Mouse (Mus musculus) left cerebral cortex, adult 8-10 months (tissue): ENCODE measurements around the gene Sema4d. TPM values are rescaled to one million over a fixed set of nuclear protein-coding genes. Genes with fewer than 3 reads are reported as not detected.
"Not testable (repeated sequence)": the region's sequence is repeated elsewhere in the genome, so short reads cannot be mapped to it uniquely, and the experiment has no call there.

Source experiments
- DNase-seq, 2 experiments: peaks; one replicate each; pipeline ENCODE4 v3.0.0; 2022; ENCODE audit warnings: low spot score in 2 of 2
- total RNA-seq, 4 experiments: library from RNA; stranded (reverse); gene quantifications; 2 replicates each; pipeline ENCODE4 v1.2.4; 2022

Gene Sema4d
- total RNA-seq, 4 experiments from 2014 or later, result 71.1 to 80.0 (median 75.5) TPM

GRCm38 (mm10) chr13:51685290-51685966, 108.1 kb downstream of the Sema4d start:
- no peak for DNase-seq

- DNase-seq, result no peak
Measured at GRCm38 (mm10) chr13:51681634-51682033, 111.9 kb downstream of the Sema4d start.

- DNase-seq, result no peak
Measured at GRCm38 (mm10) chr13:51681076-51681475, 112.5 kb downstream of the Sema4d start.

- DNase-seq, result no peak
Measured at GRCm38 (mm10) chr13:51679332-51679731, 114.2 kb downstream of the Sema4d start.

GRCm38 (mm10) chr13:51678687-51679086, 114.9 kb downstream of the Sema4d start:
- DNase-seq, result no peak

- no peak for DNase-seq
Measured at GRCm38 (mm10) chr13:51677630-51678185, 115.8 kb downstream of the Sema4d start.

GRCm38 (mm10) chr13:51677041-51677440, 116.5 kb downstream of the Sema4d start:
- DNase-seq, result no peak

GRCm38 (mm10) chr13:51676641-51677040, 116.9 kb downstream of the Sema4d start:
- no peak for DNase-seq

- not testable (repeated sequence) for DNase-seq
Measured at GRCm38 (mm10) chr13:51668195-51668594, 125.4 kb downstream of the Sema4d start.

- DNase-seq, result no peak
Measured at GRCm38 (mm10) chr13:51663561-51663960, 130.0 kb downstream of the Sema4d start.

- no peak for DNase-seq
Measured at GRCm38 (mm10) chr13:51659573-51659972, 134.0 kb downstream of the Sema4d start.

GRCm38 (mm10) chr13:51658094-51658493, 135.5 kb downstream of the Sema4d start:
- DNase-seq, result no peak

GRCm38 (mm10) chr13:51656516-51657235, 136.9 kb downstream of the Sema4d start:
- DNase-seq, result no peak

GRCm38 (mm10) chr13:51653961-51654360, 139.6 kb downstream of the Sema4d start:
- no peak for DNase-seq

GRCm38 (mm10) chr13:51653159-51653558, 140.4 kb downstream of the Sema4d start:
- no peak for DNase-seq

- peak; percentile 90 to 92 for DNase-seq
Measured at GRCm38 (mm10) chr13:51651408-51652064, 142.0 kb downstream of the Sema4d start, which contains the start of gene Secisbp2. Gene Secisbp2, plus strand, starts transcription at chr13:51651697.

- no peak for DNase-seq
Measured at GRCm38 (mm10) chr13:51649740-51650139, 143.8 kb downstream of the Sema4d start.

- no peak for DNase-seq
Measured at GRCm38 (mm10) chr13:51648237-51648636, 145.3 kb downstream of the Sema4d start.

GRCm38 (mm10) chr13:51647770-51648169, 145.8 kb downstream of the Sema4d start:
- no peak for DNase-seq

- DNase-seq, result no peak
Measured at GRCm38 (mm10) chr13:51646362-51647027, 147.1 kb downstream of the Sema4d start.

GRCm38 (mm10) chr13:51645872-51646271, 147.7 kb downstream of the Sema4d start:
- DNase-seq, result no peak
